Mouse (Mus musculus) embryo, embryonic 11.5 days (tissue): ENCODE results near the gene Tfap4.
"Not testable (repeated sequence)": the region's sequence is repeated elsewhere in the genome, so short reads cannot be mapped to it uniquely, and the experiment has no call there.

Experiments
- DNase-seq: peaks from one replicate; pipeline ENCODE4 v3.0.0-alpha.2; 2012; ENCODE audit warnings: low read depth, low spot score

Tfap4 gene

DNA sequence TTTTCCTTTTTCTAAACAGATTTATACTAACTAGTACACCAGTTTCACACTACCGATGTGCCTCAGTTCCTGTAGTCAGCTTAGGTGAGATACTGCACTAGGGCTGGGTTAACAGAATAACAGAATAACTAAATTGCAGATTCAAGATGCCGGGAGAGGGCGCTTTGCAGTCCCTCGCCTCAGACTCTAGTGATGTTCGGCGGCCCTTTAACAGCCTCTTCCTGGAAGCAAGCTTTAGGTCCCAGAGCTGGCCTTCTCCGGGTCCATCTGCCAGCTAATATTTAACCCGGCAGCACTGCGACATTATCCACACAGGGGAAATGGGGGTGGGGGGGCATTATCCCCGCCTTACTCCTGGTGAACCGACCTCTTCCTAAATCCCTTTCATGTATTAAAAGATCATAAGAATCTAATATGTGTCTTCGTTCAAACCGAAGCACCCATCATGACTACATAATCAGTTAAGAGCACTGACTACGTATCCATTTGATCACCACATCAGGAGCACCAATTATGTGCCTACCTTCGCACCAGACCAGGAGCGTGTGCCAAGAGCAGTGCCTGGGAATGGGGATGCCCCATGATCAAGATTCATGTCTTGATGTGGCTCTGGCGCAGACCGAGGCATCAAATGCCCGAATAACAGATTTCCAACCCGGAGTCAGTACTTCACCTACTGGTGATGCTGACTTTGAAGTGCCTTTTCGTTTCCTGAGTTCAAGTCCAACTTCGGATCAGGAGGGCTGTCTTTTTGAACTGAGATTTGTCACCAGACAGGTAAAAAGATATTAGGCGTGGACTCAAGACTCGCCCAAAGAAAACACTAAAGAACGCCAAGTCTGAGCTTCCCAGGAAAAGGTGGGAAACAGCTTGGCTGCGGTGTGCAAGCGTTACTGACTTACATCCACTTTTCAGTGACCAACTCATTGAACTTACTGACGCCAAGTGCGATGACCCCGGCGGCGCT is 33.5 kb upstream of the Tfap4 start:
- no peak for DNase-seq

DNA sequence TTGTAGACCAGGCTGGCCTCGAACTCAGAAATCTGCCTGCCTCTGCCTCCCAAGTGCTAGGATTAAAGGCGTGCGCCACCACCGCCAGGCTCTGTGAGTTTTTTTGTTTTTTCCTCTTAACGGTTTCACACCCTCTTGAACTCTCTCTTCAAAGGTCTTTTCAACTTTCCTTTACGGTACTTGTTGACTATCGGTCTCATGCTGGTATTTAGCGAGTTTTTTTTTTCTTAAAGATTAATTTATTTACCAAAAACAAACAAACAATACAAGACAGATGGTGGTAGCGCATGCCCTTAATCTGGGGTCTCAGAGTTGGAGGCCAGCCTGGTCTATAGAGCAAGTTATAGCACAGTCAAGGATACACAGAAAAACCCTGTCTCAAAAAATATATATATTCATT is 30.6 kb upstream of the Tfap4 start:
- no peak for DNase-seq

DNA sequence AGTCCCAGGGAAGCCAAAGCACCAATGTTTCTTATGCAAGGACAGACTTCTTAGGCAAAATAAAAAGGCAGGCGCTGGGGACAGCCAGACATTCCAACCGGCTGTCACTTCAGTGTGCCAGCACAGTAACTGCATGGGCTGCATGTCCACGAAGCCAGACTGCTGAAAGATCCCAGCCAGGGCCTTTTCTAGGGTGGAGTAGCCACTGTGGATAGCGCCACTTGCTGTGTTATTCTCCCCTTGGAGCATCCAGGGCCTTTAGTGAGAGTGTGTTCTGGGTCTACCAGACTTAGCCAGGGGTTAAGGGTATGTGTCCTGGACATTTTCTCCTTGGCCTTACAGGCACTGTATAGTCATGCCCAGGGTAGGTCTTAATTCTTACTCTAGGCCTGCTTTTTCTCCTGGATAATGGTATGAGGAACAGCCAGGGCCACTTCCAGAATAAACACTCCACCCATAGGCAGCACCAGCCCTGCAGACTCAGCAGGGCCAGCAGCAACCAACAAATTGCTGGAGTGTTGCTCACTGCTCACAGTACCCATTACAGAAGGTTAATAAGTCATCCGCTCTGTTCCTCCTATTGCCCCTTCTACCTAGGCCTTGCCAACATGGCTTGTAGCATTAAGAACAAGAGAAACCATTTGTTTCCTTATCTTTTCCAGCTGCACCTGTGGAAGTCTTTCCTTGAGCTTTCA is 28.0 kb upstream of the Tfap4 start:
- no peak for DNase-seq

DNA sequence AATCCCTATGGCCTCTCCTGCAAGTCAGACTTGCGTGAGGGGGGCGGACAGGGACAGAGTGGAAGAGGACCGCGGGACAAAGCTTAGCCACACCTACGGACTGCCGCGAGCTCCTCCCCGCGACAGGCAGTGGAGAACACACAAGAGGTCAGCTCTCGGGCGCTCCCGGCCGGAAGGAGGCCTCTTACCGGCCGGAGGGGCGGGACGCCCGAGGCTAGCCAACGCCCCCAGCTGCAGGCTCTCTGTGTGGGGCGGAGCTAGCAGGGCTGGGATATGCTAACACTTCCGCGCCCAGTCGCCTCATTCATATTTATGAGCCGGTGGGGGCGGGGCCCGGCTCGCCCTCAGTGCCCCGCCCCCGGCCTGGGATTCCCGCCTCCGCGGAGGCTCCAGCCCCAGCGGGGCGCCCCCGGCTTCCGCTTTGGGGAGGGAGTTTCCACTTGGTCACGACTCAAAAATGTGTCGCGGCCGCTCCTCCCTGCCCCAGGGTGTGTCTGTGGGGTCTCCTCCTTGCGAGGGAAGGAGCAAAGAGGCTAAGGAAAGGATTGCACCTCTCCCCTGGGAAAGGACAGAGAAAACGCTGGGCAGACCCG is 27.0 kb upstream of the Tfap4 start:
- DNase-seq, result peak; percentile 95

DNA sequence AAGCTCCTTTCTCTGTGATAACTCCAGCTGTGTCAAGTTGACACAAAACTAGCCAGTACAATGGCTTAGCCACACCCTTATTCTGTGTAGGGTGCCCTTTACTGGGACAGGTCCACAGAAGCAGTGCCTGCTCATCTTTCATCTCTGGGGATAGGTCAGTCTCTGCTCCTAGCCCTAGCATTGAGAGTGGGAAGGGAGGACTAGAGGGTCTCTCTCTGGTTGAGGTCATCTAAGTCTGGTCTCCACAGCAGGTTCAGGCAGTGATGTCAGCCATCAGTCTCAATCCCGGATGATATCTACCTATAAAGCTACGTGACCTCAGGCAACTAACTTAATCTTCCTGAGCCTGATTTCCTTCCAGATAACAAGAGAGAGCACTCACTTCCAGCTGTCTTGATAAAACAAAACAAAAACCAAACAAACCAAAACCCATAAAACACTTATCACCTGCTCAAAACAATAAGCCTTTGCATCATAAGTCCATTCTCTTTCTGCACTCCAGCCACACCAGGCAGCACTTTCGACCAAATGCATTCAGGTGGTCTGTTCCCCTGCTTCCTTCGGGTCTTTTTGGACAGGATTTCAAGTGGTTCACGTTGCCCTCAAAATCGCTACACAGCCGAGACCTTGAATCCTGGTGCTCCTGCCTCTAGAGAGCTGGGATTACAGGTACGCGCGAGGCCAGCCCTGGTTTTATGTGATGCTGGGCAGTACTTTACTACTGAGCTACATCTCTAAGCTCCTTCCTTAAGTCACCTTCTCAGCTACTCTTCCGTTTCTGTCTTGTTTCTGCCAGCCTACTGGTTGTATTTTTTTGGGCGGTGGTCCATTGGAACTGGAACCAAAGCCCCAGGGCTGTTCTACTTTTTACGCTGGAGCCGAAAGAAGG is 26.2 kb upstream of the Tfap4 start:
- DNase-seq, result no peak

DNA sequence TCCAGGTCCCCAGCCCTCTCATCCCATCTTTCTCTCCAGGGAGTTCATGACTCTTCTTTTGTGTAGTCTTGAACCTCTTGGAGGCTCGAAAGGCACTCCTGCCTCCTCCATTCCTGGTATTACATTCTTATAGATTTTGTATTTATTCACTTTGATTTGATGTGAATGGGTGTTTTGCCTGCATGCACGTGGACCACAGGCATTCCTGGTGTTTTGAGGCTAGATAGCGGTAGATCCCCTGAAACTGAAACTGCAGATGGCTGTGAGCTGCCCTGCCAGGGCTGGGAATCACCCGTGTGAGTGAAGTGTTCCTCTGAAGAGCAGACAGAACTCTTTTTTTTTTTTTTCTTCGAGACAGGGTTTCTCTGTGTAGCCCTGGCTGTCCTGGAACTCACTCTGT is 24.8 kb upstream of the Tfap4 start:
- no peak for DNase-seq

DNA sequence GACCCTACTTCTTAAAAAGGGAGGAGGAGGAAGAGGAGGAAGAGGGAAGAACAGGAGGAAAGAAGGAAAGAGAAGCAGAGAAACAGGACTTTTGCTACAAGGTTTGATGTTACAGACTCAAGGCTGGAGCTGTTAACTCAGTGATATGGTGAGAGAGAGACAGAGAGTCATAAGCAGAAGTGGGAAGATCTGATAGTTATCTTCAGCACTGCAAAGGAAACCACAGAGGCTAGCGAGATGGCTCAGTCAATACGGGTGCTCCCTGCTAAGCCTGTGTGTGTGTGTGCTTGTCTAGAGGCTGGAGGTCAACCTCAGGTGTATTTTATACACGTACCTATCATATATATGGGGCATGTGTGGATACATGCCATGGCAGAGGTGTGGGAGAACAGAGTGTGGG is 24.2 kb upstream of the Tfap4 start:
- no peak for DNase-seq

DNA sequence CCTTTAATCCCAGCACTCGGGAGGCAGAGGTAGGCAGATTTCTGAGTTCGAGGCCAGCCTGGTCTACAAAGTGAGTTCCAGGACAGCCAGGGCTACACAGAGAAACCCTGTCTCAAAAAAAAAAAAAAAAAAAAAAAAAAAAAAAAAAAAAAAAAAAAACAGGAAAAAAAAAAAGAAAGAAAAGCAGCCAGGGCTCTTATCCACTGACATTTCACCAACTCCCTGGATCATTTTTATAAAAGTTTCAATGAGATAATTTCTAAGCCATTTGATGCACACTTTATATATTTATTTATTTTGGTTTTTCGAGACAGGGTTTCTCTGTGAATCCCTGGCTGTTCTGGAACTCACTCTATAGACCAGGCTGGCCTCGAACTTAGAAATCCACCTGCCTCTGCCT is 21.5 kb upstream of the Tfap4 start:
- not testable (repeated sequence) for DNase-seq

DNA sequence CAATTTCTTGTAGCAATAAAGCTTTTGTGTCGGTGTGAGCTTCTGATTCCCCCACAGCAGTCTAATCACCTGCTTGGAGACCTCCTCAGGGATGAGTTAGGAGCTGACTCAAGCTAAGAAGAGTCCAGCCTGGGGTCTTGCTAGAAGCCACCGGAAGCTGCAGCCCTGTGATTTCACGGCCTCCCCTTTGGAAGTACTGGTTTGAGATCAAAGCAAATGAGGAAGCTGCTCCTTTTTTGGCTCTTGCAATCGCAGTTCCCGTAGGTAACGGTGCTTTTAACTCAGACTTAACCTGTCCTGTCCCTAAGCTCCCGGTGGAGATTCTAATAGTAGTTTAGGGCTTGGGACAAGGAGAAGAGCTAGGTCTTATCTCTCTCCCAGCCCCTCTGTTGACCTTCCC is 19.0 kb upstream of the Tfap4 start:
- DNase-seq, result no peak

DNA sequence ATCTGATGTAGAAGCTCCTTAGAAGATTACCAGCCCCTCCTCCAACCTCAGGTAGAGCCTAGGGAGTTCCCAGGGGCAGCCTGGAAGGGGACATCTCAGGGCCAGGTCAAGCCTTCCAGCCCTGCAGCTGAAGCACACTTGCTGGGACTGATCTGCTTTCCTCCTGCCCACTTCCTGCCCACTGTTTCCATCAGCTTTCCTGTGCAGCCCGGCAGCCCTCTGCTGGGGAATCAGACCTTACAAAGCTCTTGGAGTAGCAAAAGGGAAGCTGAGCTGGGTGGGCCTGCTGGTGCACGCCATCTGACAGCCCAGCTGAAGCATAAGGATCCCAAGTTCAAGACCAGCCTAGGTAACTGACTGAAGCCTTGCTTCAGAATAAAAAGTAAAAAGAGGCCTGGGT is 17.2 kb upstream of the Tfap4 start:
- DNase-seq, result no peak

DNA sequence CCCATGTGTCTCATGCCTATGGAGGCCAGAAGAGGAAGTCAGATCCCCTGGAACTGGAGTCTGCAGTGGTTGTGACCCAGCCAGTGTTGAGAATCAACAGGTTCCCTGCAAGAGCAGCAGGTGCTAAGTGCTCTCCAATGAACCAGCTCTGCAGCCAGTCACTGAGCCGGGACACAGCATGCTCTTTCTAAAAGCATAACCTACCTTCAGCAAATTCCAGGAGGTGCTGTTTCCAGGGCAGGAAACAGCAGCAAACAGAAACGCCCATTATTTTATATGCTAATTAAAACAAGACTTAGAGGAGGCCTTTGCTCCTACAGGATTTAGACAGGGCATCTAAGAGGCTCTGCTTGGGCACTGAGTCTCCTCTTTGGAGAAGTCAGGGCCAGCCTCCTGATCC is 16.4 kb upstream of the Tfap4 start:
- no peak for DNase-seq

DNA sequence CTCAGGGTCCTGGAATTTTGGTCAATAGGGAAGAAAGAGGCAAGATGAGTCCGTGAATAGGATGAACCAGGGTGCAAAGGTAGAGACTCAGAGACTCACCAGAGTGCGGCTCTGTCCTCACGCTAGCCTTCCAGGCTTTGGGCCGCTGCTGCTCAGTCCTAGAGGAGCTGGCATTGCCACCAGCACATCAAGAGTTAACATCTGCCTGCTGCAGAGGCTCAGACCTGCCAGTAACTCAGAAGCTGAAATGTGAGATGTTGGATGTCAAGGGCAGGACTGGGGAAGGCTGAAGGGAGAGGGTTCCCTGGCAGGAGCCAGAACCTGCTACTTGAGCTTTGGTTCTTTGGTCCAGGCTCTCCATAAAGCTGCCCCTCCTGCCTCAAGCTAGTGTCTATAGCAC is 11.1 kb upstream of the Tfap4 start:
- no peak for DNase-seq

DNA sequence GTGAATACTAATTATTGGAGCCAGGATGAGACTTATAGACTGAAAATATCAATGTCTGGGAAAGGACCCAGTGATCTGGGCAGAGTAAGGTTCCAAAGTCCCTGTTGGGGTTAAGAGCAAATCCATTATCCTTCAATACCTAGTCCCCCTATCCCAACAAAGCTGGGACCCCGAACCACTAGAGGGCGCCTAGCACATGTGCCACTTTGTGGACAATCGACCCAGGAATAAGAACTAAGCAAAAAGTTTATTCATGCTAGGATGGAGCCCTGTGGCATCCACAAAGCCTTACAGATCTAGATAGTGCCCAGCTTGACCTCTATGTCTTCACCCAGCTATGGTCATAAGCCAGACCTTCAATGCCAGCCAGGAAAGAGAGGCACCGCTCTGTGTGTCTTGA is 8.3 kb upstream of the Tfap4 start:
- DNase-seq, result peak; percentile 81

DNA sequence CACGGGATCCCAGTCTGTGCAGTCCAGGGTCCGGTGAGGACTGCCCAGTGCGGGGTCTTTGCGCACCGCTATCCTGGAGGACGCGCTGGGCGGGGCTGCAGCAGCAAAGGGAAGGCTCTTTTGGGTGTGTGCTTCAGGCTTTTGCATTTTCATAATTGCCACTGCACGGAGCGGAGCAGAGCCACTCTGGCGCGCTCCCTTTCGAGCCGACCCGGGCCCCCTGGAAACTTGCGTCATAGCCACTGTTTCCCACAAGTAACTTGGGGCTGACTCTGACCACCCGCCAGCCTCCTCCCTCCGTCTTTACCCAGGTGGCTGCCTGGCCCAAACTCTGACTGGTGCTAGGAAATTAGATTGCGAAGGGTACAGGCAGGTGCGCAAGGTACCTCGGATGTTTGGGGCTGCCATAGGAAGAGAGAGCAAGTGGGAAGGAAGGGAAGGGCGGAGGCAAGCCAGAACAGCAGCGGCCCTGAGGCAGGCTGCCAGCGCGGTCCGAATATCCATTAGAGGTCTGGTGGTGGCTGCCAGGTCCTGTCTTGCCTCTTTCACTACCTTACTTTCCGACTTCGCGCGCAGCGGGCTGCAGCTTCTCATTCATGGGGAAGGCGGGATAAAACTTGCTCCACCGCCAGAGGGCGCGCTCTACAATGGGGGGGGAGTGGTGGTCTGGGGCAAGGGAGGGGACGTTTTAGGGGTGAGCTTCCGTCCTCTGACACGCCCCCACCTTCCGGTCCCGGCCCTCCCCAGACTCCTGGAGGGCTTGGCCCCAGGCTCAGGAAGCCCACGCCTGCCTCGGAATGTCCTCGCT is 695 bp upstream of the Tfap4 start:
- peak; percentile 50 for DNase-seq

DNA sequence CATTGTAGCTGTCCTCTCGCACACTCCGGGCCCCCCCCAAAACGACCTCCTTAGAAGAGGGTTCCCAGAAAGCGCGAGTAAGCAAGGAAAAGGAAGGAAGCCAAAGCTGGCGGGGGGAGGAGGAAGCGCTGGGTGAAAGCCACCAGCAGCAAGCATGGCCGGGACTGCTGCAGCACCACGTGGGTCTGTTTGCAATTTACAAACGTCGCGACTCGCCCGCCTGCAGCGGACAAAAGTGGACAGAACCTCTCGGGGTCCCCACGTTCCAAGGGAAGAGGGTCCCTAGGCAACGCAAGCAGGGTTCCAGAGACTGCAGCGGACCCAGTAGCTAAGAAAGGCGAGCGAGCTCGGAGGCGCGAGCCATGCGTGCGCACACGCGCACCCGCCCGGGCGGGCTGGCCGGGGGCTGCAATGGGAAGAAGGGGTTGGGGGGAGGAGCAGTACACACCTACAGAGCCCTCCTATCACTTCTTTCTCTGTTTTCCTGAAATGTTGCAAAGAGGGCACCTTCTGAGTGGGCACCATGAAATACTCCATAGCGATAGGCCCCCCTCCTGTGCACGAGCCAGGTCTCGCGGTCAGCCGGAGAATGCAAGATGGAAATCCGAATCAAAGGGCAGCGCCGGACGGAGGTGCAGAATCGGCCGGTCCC is 548 bp downstream of the Tfap4 start:
- DNase-seq, result peak; percentile 46

DNA sequence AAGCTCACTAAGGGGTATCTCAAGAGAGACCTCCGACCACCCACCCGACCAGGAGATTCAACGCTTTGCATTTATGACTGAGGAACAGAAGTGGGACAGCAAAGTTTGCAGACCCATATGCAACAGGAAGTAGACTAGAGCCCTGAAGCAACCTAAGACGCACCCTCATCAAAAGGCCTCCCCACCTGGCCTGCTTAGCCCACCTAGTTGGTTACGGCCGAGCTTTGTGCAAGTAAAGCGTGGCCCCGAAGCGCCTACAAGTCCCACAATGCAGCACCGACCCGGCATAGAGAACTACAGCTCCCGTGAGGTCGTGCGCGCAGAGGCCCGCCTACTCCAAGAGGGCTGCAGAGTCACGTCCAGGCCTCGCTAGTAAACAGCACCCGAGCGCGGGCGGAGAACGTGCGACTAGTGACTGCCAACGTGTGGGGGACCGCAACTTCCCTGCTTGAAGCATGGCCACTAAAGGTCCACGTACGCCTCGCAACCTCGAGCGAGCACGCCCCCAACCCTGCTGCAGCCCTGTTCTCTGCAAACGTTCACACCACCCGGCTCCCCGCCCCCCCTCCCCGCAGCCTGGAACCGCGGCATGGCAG is 1.2 kb downstream of the Tfap4 start:
- peak; percentile 86 for DNase-seq

DNA sequence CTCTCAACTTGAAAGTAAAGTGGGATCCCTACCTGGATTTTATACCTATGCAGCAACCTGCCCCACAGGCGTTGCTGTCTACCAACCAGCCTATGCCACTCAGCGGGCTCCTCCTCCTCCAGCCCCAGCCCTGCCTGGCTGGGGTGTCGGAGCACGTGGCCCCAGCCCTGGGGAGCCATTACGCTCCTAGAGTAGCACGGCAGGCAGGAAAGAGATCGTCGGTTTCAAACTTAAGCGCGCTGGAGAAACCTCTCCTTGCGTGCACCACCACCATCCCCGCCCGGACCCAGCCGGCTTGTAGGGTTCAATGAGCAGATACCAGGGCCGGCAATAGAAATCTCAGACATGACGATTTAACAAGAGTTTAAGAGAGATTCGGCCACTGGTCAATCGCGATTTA is 1.7 kb downstream of the Tfap4 start:
- DNase-seq, result peak; percentile 44

DNA sequence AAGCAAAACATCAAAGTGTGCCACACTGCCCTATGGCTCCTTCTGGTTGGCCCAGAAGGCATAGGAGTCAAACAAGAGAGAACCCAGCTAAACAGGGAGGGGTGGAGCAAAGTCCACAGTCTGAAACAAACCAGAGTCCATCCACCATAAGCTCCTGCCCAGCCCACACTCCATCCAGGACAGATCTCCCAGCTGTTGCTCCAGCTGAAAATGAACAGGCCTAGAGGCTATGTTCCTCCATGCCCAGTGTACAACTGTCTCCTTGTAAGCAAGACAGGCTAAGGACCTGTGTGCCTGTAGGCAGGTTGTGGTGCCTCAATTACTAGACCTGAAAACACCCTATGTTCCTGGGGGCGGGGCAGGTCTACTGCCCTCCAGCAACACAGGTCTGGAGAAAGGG is 2.6 kb downstream of the Tfap4 start:
- DNase-seq, result no peak

DNA sequence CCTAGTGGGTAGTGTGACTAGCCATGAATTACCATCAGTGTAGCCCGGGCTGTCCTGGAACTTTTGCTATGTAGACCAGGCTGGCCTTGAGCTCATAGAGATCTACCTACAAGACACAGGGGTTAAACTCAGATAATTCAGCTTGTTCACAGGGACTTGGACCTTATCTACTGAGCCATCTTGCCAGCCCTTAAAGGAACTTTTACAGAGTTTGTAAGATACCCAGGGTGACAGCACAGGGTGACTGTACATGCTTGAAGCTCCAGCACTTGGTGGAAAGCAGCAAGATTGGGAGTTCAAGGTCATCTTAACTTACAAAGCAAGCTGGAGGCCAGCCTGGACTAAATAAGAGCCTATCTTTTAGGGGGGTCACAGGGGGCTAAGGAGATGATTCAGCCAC is 4.1 kb downstream of the Tfap4 start:
- DNase-seq, result no peak
